Mouse (Mus musculus) thymus, postnatal 36 days (tissue): ENCODE results near the gene Olfr738.

Experiments used
- DNase-seq, 2 experiments: peaks; one replicate each; pipeline ENCODE4 v3.0.0; 2022; ENCODE audit warnings: mixed read lengths in 2 of 2

The Olfr738 gene

DNA sequence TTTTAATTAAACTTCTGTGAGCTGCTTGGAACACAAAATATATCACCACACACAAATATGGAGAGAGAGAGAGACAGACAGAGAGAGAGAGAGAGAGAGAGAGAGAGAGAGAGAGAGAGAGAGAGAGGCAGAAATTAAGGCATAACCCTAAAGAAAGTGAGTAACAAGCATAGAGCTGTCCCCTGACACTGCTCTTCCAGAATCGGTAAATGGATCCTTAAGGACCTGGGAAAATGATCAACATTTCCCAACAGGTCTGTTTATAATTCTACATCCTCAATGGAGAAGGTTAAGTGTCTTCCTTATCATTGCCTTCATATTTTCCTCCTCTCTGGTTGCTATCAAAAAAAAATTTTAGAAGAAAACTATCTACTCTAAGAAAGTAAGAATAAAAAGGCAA lies at the start of gene Olfr738:
Gene Olfr738, plus strand, starts transcription at position 301 of the 400 bp plus-strand sequence.
- DNase-seq, result no peak

DNA sequence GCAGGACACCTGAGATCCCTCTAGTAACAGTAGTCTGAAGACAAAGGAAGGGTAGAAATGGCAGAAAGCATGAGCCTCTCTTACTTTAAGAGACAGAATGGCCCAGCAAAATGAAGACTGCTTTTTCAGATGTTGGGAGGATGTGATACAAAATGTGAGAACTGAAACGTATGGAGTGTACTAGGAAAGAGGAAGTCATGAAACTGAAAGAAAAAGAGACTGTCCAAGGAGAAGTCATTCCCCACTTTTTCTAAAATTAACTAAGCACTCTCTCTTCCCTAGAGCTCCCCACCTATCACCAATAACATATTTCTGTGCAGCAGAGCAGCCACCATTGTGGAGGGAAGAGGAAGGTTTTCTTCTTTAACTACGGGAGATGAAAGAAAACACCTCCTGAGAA lies 49.8 kb upstream of the Olfr738 start, which contains the start of gene Tlr11:
Gene Tlr11, plus strand, starts transcription at position 322 of the 400 bp plus-strand sequence.
- no peak for DNase-seq

DNA sequence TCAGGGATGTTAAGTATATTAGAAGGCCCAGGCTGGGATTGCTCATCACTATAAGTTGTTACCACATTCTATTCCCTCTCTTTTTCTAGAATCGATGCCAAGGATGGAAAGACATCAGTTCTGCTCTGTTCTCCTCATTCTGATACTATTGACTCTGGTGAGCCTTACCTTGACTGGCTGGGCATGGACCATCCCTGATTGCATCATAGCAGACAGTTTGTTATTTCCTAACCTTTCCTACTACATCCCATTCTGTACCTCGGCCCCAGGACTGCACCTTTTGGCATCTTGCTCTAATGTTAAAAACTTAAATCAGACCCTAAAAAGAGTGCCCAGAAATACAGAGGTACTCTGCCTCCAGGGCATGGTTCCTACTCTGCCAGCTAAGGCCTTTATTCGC lies 46.9 kb upstream of the Olfr738 start:
- DNase-seq, result no peak

DNA sequence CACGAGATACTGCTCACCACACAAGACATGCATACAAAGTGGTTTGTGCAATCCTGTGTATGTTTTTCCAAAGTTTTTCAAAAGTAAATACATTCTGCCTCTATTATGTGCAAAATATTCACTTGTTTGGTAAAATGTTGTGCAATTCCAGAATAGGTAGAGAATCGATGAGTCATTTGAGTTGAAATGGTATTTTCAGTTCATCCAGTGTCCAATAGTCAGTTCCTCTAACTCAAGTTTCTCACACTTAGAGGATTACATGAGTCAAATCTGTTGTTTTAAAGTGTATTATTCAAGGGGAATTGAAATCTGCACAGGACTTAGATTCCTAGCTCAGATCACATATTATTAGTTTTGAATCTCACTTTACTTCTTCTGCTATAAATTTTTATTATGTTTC lies 43.8 kb upstream of the Olfr738 start:
- no peak for DNase-seq

DNA sequence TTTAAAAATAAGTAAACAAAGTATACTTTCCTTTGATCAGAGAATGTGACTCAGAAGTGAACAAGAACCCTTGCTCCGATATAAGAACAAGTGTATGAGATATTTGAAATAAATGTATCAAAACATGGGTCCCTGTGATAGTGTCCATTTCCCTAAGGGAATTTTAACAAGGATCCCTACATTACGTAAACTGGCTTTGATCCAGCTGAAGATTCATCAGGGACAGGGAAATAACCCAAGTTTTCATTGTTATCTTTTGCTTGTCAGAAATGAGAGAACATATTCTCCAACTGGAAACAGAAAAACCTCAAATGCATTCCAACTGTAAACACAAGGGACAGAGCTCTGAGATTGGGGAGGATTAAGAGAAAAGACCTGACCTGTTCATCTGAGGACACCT lies 26.5 kb upstream of the Olfr738 start, which contains the start of gene Olfr736:
Gene Olfr736, plus strand, starts transcription at position 301 of the 400 bp plus-strand sequence.
- DNase-seq, result no peak

DNA sequence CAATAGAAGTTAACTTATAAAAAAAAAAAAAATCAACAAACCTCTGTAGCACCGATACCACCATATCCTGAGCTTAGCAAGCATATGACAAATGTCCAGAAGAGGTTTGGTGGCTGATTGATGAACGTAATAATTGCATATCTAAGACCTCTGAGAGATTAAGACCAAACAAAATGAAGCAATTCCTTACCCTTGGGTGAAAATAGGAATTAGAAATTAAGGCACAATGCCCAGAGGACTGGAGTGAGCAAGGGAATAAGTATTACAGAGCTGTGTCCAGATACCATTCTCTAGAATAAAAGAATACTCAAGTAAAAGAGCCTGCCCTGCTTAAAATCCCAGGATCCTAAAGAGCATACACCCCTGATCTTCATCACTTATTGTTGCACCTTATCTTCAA lies 11.0 kb downstream of the Olfr738 start, which contains the start of gene Olfr739:
Gene Olfr739, plus strand, starts transcription at position 301 of the 400 bp plus-strand sequence.
- DNase-seq, result no peak

DNA sequence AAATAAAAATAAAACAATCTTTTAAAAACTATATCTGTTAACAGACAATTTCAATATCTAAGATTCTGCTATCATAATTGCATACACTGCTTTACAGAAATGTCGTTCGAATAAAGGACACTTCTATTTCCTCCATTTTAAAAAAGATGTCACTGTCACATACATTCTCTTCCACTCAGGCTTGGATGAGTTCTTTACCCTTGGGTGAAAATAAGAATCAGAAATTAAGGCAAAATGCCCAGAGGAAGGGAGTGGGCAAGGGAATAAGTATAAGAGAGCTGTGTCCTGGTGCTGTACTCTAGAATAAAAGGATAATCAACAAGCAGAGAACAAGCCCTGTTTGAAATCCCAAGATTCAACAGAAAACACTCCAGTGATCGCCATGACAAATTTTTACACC lies 37.9 kb downstream of the Olfr738 start, which contains the start of gene Olfr740:
Gene Olfr740, plus strand, starts transcription at position 301 of the 400 bp plus-strand sequence.
- DNase-seq, result no peak
